ENCODE assay signal across 10 mouse cellular contexts in the genomic region with DNA sequence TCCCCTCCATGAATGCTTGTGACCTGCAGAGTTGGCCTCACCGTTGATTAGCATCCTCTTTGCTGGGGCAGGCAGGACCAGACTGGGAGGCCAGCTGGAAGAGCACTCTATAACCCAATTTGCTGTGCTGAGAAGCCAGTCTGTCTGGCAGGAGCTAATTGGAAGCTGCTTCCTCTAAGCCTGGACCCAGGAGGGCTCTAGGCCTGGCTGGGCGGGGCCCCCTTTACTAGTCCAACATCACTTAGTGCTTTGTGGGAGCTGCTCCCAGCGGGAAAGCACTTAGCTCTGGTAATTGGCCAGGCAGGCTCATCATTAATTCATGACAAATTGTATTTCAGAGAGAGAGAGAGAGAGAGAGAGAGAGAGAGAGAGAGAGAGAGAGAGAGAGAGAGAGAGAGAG.
DNase-seq lines count a peak whose midpoint lies in the region; ATAC-seq and TF ChIP-seq lines count a peak whose summit lies in the region.
"Had no signal": no experiment of that assay in that cellular context is flagged by ENCODE, and none has a peak within 500 bp of the region (broad histone marks: within the 10 kb centered on the region; RNA-seq: fewer than 3 reads in every experiment).

No protein-coding gene starts in this region.

- H3K4me2 ChIP-seq in forebrain, postnatal 0 days (ENCODE audit: low read depth) = no peak overlapping the region
- H3K4me2 ChIP-seq in midbrain, embryonic 13.5 days (replicated peaks) = no peak overlapping the region
- no peak overlapping the region for H3K4me2 ChIP-seq in kidney, embryonic 14.5 days (replicated peaks; ENCODE audit: low read depth, low read length)
- H3K4me2 ChIP-seq: embryonic facial prominence, embryonic 13.5 days; limb, embryonic 15.5 days had no signal

- H3K4me3 ChIP-seq in forebrain, postnatal 0 days (ENCODE audit: low read depth, low read length) = no peak overlapping the region
- no peak overlapping the region for H3K4me3 ChIP-seq in midbrain, embryonic 13.5 days (replicated peaks)
- H3K4me3 ChIP-seq in kidney, embryonic 14.5 days (ENCODE audit: low read length) = no peak overlapping the region
- H3K4me3 ChIP-seq: embryonic facial prominence, embryonic 13.5 days; limb, embryonic 15.5 days had no signal

- TF ChIP-seq CTCF in forebrain, postnatal 0 days (IDR thresholded peaks at IDR 0.05; ENCODE audit: low read depth) = no peak

- H3K9me3 ChIP-seq in forebrain, postnatal 0 days (ENCODE audit: low read length) = no peaks in the 10 kb centered on the region
- no peaks in the 10 kb centered on the region for H3K9me3 ChIP-seq in midbrain, embryonic 13.5 days
- H3K9me3 ChIP-seq in kidney, embryonic 14.5 days (ENCODE audit: control insufficient read depth, low read length) = no peaks in the 10 kb centered on the region
- H3K9me3 ChIP-seq: embryonic facial prominence, embryonic 13.5 days; limb, embryonic 15.5 days had no signal

- ATAC-seq in cerebellum, adult (ENCODE audit: insufficient number of reproducible peaks, low FRiP score, low TSS enrichment) = 0 out of 2 replicates have a peak, but pooled peaks have one; percentile 31
- peak; percentile 66; the same call in 1 of the 2 replicates for ATAC-seq in forebrain, postnatal 0 days
- peak; percentile 94 for ATAC-seq in midbrain, embryonic 13.5 days
- ATAC-seq in kidney, embryonic 14.5 days (ENCODE audit: low FRiP score, low TSS enrichment) = no peak
- ATAC-seq in megakaryocyte progenitor cell, adult 5-6 weeks (replicated peaks; ENCODE audit: poor library complexity) = no peak

- no peaks in the 10 kb centered on the region for H3K27me3 ChIP-seq in forebrain, postnatal 0 days (ENCODE audit: insufficient read depth, low read length)
- H3K27me3 ChIP-seq in midbrain, embryonic 13.5 days = no peaks in the 10 kb centered on the region
- H3K27me3 ChIP-seq in kidney, embryonic 14.5 days (ENCODE audit: control insufficient read depth, insufficient read depth, low read length) = no peaks in the 10 kb centered on the region
- H3K27me3 ChIP-seq: embryonic facial prominence, embryonic 13.5 days; limb, embryonic 15.5 days had no signal

- no peaks in the 10 kb centered on the region for H3K36me3 ChIP-seq in forebrain, postnatal 0 days (ENCODE audit: insufficient read depth)
- H3K36me3 ChIP-seq in midbrain, embryonic 13.5 days = no peaks in the 10 kb centered on the region
- H3K36me3 ChIP-seq in kidney, embryonic 14.5 days (ENCODE audit: control insufficient read depth, insufficient read depth, low read length) = no peaks in the 10 kb centered on the region
- H3K36me3 ChIP-seq: embryonic facial prominence, embryonic 13.5 days; limb, embryonic 15.5 days had no signal

- no peak overlapping the region for H3K9ac ChIP-seq in forebrain, postnatal 0 days
- H3K9ac ChIP-seq in midbrain, embryonic 13.5 days (replicated peaks) = no peak overlapping the region
- H3K9ac ChIP-seq in kidney, embryonic 14.5 days (ENCODE audit: low read depth, low read length) = no peak overlapping the region
- H3K9ac ChIP-seq: embryonic facial prominence, embryonic 13.5 days; limb, embryonic 15.5 days had no signal

- DNase-seq in cerebellum, adult 11-12 months = no peak
- peak; percentile 22 for DNase-seq in adrenal gland, postnatal 10 days
- DNase-seq in forebrain, postnatal 0 days = no peak
- no peak for DNase-seq in lung, adult 18-20 months

- H3K4me1 ChIP-seq in forebrain, postnatal 0 days (ENCODE audit: insufficient read depth) = 0 out of 2 replicates have a peak, but pooled peaks cover 3% of the 10 kb centered on the region
- peaks cover 28% of the 10 kb centered on the region for H3K4me1 ChIP-seq in midbrain, embryonic 13.5 days (replicated peaks)
- H3K4me1 ChIP-seq in kidney, embryonic 14.5 days (ENCODE audit: control insufficient read depth, insufficient read depth, low read length) = peaks cover 6% of the 10 kb centered on the region

- H3K27ac ChIP-seq in forebrain, postnatal 0 days (ENCODE audit: low read depth, low read length) = no peak overlapping the region
- peak overlapping the region; percentile 64 for H3K27ac ChIP-seq in midbrain, embryonic 13.5 days
- H3K27ac ChIP-seq in kidney, embryonic 14.5 days (ENCODE audit: low read depth, low read length) = no peak overlapping the region
- H3K27ac ChIP-seq: embryonic facial prominence, embryonic 13.5 days; limb, embryonic 15.5 days had no signal

- 20% methylated on average over 3 of the region's 3 CpGs for WGBS in forebrain, postnatal 0 days
- 31% methylated on average over 3 of the region's 3 CpGs for WGBS in midbrain, embryonic 13.5 days
- WGBS in kidney, embryonic 14.5 days = 74% methylated on average over 3 of the region's 3 CpGs

Comparison
In these comparisons a context has a peak if more than half of its experiments do, and no peak if none do; other contexts are left out.
1. ATAC-seq: peak in cerebellum, adult (single experiment), forebrain, postnatal 0 days (single experiment) and midbrain, embryonic 13.5 days (single experiment); none in kidney, embryonic 14.5 days (single experiment) and megakaryocyte progenitor cell, adult 5-6 weeks (single experiment).